Mouse (Mus musculus): ENCODE results near the gene Poc1b.
A peak's percentile ranks its signal among the peaks of the same experiment; 100 is the strongest.
"Not testable (repeated sequence)": the region's sequence is repeated elsewhere in the genome, so short reads cannot be mapped to it uniquely, and the experiment has no call there.

Gene Poc1b

DNA sequence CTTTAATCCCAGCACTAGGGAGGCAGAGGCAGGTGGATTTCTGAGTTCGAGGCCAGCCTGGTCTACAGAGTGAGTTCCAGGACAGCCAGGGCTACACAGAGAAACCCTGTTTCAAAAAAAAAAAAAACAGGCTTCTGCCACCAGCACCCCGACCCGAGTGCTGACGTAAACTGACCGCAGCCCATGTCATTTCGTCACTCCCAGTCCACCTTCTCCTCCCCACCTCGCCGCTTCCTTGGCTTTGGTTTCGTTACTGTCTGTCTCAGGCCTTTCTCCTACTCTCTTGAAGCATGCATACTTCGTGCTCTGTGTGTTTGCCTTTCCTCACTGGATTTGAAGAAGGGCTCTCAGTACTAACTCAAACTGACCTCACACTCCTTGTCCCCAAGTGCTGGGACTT, 50.9 kb downstream of the Poc1b start:
- not testable (repeated sequence) for DNase-seq (ENCODE audit: low read depth)

DNA sequence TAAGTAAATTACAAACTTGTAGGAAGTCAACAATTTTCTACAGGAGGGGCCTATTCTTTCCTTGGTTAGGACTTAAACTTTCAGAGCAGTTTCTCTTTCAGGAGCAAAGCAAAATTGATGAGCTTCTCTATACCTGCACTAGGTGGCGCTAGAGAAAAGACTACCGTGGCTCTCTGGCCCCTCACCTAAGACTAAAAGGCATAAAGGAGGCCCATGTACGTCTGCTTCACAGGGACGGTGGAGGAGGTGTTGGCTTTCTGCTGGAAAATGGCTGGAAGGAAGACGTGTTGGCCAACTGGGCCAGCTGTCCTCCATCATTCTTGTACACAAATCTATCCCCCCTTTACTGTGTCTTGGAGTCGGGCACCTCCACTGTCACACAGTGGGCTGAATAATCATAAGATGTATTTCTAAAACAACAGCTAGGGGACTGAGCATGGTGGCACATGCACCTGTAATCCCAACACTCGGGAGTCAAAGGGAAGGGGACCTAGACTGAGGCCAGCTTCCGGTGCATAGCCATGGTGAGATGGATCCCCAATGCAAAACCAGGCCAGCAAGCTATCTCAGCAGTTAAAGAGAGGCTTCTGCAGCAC, 55.2 kb downstream of the Poc1b start:
- peak; percentile 78 for DNase-seq (ENCODE audit: low read depth)

DNA sequence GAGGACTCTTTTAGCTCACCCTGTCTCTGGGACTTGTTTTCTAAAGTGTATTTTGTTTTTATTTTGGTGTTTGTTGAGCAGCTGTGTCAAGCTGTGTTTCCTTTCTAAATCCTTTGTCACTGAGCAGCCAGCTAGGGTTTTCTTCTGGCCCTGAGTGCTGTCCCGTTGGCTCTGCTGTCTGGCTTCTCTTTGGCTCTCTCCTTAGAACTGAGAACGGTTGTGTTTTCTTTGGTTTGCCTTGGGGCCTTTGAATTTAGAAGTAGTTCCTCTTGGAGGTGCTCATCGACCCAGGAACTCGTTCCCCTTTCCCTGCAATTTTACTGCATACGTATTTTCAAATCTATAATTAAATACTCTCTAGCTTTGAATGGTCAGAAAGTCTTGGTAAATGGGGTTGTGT, 56.2 kb downstream of the Poc1b start:
- DNase-seq (ENCODE audit: low read depth) = no peak

DNA sequence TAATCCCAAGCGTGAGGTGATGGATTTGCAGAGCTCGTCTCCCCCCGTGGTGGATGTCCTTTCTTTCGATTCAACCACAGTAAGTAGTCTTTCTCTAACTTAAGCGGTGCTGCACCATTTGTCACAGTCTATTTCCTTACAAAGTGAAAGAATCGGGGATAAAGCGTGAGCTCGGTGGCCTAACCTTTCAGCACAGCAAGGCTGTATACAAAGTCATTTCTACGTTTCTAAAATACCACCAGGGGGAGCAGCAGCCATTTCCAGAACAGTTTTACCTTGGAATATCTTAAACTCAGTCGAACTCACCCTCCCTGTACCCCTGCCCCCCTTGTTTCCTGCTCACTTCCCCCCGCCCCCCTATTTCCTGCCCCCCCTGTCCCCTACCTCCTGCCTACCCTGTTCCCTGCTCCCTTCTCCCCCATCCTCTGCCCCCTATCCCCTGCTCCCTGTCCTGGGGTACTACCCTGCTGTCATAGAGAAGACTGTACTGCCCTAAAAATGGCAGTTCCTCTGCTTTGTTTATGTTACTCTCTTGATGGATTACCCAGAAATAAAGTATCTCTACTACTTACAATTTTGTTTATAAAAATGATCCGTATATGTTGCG, 58.1 kb downstream of the Poc1b start:
- peak; percentile 72 for DNase-seq (ENCODE audit: low read depth)

DNA sequence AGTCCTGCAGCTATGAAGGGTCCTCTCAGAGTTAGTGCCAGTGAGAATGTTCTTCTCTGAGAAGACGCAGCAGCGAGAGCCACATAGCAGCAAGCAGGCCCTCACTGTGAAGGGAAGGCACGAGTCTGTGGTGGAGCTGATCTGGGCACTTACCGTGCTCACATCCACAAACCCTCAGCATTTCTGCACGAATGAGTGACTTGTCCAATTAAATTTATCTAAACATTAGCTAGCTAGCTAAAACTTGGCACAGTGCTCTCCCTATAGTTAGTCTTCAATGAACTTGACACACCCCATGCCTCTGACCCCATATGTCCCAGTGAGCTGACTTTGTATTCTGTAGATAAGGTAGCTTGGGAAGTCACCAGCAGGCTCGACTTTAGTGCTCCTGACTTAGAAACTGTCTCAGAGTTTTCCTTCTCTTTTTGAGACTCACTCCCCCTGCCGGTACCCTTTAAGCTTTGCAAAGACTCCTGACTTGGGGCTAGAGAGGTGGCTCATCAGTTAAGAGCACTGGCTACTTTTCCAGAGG, 59.0 kb downstream of the Poc1b start:
- DNase-seq (ENCODE audit: low read depth) = peak; percentile 48

DNA sequence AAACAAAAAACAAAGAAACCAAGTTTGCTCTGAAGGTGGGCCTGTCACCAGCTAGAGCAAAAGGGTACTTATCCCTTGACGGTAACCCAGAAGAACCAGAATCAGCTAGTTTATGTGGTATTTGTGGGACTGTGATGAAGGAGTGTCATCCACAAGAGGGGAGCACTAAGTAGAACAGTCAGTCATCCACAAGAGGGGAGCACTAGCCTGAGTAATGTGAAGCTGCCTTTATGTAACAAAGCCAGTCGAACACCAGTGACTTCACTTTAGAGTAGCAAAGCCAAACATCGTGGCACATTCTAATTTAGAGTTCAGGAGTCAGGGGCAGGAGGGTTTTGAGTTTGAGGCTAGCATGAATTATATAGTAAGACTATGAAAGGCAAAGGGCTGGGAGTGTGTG, 59.6 kb downstream of the Poc1b start:
- DNase-seq (ENCODE audit: low read depth) = peak; percentile 21

DNA sequence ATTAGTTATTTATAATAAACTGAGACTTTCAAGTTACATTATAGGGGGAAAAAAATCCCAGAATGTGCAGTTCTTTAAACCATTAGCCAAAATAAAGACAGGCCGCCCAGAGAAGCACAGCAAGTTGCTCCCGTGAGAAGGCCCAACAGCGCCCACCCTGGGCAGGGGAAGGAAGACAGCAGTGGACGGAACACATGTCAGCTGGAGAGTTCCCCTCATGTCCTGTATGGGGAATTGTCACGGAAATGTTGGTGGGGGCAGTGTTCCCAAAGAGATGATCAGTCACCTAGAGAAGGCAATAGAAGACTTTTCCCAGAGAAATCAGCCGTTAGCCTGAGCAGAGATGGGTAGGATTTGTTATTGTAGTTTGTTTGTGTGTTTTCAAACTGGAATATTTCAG, 61.6 kb downstream of the Poc1b start:
- no peak for DNase-seq (ENCODE audit: low read depth)

DNA sequence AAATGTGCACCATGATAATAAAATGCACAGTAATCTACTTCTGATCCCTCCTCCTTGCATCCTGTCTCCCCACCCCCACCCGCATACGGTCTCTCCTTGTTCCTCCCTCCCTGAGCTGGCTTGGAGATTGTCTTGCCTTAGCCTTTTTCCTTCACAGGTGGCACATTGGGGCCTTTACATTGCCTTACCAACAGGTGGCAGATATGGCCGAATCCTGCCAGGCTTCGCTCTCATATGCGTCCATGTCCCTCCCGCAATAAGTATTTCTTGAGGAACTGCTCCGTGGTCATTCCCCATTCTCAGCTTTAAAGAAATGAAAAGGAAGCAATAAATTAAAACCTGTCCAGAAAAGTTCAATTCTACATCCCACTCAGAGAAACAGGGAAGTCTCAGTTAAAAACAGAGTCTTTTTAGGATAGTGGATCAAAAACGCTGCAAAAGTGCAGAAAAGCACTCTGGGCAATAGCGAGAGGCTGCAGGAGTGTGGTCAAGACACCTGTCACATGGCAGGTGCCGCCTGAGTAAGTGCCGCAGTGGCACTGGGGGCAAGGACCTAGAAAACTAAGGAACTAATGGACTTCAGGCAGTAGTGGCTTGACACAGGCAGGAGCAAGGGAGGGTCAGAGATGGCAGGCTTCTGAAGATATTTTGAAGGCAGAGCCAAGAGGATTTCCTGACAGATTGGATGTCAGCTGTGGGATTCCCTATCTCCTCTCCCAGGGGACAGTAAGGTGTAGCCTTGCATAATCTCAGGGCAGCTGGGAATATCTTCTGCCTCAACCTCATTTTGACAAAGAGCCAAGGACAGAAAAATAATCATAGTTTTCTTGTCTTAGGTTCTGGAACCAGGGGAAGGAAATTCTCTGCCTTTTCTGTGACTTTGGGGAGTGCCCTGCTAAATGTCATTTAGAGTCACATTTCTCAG, 62.3 kb downstream of the Poc1b start:
- peak; percentile 54 for DNase-seq (ENCODE audit: low read depth)

DNA sequence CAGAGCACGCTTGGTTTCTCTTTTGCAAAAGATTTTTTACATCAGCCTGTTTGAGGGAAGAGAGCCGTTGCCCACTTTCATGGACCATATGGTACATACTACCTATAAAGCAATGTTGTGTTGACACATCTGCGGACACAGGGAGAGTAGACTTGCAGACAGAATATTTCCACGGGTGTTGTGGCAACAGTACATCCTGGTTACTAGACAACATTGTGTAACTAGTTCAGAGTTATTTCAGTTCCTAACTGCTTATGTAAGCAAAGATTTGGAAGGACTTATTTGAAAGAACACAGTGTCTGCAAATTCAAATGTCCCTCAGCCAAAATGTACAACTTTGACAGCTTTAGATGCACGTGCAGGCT, 62.9 kb downstream of the Poc1b start:
- peak; percentile 64 for DNase-seq (ENCODE audit: low read depth)

DNA sequence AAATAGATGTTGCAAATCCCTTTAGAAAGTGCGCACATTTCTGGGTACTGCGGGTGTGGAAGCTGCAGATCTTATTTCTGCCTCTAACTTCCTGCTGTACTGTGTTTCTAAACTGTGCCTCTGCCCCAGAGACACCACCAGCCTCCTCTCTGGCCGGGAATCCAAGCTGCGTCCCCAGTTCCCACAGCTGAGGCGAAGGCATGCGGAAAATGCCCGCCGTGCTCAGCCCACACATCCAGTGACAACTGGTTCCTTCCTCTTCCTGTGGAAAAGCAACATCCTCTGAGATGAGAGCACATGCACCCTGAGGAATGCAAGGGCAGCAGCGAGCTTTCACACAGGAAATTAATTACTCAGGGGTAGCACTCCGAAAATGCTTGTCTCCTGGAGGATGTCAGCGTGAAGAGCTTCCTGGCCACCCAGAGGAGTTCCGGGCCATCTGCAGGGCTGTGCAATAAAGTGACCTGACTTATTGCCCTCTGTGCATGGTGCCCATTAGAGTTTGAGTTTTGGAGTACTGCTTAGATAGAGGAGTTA, 65.2 kb downstream of the Poc1b start:
- peak; percentile 60 for DNase-seq (ENCODE audit: low read depth)

DNA sequence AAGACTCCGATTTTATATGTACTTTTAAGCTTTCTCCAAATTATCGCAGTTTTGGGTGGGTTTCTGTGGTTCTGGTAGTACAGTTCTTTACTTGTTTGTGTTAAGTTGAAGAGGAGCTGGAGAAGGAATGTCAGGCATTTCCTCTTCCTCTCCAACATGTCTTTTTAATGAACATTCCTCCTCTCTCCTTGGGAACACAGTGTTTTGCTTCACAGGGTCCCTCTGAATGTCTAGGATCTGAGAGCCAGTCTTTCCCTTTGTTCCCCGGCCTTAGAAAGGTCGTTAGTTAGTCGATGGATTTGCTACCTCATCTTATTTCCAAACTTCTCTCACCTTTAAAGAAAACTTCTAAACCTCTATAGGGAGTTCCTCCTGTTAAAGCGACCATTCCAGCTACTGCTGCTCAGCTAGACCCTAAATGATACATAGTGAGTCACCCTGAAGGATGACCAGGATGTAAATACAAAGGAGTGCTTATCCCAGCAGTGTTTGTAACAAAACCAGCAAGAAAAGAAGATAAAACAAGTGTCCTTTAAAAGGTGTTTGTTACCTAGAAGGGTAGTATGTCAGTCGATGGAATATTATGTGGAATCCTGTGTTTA, 66.2 kb downstream of the Poc1b start:
- no peak for DNase-seq (ENCODE audit: low read depth)

DNA sequence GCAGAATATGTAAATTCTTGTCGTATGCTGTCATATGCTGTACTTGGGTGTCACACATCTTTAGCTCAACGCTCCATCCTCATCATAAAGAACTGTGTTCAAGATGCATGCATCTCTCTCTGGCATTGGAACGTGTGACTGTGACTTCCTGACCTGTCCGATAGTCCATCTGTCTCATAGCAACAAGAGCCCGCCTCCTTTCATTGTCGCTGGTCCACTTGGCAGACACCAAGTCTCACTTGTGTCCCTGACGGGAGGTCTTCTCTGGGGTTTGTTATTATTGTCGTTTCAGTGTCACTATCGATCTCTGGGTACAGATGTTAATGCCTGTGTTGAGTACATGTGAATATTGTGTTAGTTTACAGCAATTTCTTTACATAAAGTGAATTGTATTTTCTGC, 70.1 kb downstream of the Poc1b start:
- no peak for DNase-seq (ENCODE audit: low read depth)

DNA sequence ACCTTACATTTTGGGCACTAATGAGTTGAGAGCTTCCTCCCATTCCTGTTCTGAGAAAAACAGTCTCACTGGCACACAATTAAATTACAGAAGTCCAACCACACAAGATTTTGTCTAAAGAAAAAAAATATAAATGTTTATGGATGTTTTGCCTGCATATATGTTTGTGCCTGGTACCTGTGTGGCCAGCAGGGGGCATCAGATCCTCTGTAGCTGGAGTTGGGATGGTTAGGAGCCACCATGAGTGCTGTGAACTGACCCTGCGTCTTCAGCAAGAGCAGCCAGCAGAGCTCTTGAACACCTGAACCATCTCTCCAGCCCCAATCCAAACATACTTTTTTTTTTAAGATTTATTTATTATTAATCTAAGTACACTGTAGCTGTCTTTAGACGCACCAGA, 71.3 kb downstream of the Poc1b start:
- DNase-seq (ENCODE audit: low read depth) = peak; percentile 35

DNA sequence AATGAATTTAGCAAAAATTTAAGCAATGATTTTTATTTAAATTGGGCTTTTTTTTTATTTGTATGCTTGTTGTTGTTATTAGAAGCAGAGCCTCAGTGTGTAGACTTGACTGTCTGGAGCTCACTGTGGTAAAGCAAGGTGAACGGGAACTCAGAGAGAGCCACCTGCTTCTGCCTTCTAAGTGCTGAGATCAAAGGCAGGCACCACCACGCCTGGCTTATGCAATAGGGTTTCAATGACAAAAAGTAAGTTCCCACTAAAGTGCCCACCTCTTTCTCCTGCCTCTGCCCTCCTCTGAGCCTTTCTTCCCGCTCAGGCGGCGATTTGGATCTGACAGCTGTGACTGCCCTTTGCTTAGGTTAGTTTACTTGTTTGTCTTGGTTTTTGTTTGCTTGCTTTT, 72.3 kb downstream of the Poc1b start:
- no peak for DNase-seq (ENCODE audit: low read depth)

DNA sequence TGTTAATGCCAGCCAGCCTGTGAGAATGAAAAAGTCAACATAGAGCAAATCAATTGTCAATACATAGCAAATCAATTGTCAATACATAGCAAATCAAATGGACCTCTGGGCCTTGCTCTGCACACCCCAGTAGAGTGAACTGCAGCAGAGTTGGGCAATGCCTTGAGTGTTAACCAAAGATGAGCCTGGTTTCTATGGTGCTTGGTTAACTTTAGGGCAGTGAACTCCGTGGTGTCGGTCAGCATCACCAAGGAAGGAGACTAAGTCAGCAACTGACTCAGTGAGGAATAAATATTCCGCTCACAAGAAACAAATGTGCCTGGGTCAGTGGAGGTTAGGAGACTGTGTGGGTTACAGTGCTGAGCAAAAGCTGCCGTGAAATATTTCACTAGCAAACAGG, 72.7 kb downstream of the Poc1b start:
- no peak for DNase-seq (ENCODE audit: low read depth)

DNA sequence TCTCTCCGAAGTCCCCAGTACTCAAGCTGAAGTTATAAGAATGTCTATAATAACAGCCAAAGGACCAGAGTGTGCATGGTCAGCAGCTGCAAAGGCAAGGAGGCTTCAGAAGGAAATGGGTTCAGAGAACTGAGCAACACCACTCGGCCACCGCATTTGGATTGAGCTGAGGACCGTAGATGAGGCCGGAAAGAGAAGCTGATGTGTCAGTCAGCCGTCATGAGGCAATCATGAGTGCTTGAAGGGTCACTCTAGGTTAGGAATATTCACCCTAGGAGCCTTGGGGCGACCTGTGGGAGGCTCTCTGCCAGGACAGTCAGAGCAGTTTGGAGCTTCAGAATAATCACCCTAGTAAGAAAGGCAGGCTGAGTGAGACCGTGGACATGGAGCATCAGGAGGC, 74.7 kb downstream of the Poc1b start:
- DNase-seq (ENCODE audit: low read depth) = no peak

DNA sequence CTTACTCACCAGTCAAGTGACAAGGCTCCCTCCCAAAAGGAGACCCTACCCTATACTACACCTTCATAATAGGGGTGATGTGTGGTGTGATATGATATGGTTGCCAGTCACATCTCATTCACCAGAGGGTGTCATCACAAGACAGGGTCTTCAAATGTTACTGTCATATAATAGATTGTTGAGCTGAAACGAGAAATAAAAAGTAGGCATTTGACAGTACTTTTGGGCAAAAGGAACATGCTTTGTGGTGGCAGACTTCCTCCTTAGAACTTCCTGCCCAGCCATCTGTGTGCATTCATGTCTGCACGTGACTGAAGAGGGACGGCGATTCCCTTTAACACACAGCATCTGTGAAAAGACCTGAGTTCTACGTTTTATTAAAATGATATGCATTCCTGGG, 75.3 kb downstream of the Poc1b start:
- DNase-seq (ENCODE audit: low read depth) = peak; percentile 64

DNA sequence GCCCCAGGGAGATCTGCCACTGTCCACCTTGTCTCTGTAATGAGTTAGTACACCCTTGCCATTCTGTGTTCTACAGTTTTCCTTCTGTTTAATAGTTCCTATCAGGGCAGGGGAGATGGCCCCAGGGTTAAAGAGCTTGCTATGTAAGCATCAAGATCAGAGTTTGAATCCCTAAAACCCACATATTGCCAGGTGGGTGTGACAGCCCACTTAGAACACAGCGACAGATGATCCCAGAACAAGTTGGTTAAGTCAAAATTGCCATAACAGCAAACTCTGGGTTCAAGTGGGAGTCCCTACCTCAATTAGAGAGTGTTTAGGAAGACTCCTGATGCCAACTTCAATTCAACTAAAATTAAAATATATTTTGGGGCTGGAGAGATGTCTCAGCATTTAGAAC, 81.3 kb downstream of the Poc1b start:
- DNase-seq (ENCODE audit: low read depth) = no peak

DNA sequence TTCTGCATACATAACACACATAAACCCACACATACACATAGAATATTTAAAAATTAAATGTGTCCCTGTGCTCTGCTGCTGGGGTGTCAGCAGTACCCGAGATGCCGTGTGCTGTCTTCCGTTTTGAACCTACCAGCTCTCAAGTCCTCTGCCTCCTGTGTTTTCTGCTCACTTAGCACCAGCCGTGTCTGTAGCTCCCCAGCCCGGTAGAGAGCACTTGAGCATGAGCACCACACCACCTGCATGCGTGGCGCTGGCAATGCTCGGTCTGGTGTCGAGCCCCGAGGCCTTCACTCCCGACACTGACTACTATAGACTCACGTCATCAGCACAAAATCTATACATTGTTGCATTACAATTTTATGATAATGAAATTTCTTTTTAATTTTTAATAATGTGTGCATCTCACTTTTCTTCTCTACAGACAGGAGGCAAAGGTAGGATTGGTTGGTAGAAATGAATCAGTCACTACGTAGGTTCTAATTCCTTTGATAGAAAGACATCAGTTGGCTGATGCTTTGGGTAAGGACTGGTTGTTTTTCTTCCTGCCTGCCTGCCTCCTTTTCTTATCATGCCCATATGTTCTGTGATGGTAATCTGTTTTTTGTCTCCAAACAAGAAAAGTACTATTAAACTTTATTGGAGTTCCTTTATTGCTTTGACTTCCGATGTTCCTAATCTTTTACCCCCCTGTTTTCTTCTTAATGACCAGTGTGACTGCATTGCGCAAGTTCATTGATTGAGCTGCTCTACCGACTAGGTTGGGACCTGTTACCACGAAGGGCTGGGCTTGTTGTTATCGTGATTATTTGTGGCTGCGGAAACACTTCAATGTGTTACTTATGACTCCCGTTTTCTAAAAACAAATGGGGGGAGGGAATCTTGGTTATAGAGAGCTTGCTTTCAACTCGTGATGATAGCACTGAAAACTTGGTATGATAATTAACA, 82.1 kb downstream of the Poc1b start:
- DNase-seq (ENCODE audit: low read depth) = no peak

DNA sequence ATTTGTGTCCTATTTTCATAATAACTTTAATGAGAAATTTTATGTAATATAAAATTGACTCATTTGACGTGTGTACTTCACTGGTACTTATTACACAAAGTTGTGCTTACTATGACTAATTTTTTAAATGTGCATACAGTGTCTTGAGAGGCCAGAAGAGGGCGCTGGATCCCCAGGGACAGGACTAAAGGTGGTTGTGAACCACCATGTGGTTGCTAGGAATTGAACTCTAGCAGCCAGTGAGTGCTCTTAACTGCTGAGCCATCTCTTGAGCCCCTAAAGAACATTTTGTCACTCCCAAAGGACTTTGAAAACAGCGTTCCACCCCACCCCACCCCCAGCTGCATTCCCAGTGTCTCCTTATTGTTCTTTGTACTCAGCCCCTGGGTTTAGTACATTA, 84.0 kb downstream of the Poc1b start:
- DNase-seq (ENCODE audit: low read depth) = peak; percentile 84

DNA sequence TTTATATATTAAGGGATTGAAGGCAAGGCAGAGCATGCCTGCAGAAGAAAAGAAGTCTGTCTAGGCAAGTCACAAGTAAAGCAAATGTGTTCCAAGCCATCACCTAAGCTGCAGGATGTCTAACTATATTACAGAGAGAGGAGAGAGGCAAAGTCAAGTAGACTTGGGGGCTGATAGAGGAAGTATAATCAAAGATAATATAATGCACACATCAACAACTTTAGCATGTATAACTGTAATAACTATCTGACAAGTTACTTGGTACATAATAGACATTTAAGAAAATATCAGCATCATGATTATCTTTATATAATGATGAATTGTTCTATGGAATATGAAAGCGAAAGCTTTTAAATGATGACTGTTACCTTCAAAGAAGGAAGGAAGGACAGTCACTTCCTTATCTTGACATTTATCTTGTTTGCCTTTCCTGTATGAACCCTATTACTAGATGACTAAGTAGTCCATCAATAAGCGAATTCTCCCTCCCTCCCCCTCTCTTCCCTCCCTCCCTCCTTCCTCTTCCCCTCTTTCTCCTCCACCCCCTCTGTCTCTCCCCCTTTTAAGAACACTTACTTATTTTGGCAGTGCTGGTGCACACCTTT, 87.7 kb downstream of the Poc1b start:
- DNase-seq (ENCODE audit: low read depth) = peak; percentile 80

Measured in induced T-regulatory cell, adult 2 months (primary cell).